Mouse (Mus musculus): Measurements from ENCODE around the gene Pop4. TPM values are rescaled to one million over a fixed set of nuclear protein-coding genes. Genes with fewer than 3 reads are reported as not detected.

The Pop4 gene
- polyA plus RNA-seq, 1 experiment from 2014 or later = 76.6 TPM

- ATAC-seq (ENCODE audit: insufficient number of reproducible peaks, insufficient read depth, low FRiP score, low TSS enrichment, low read depth) = no peak
- Histone ChIP-seq H3K4me1 (no peaks in the 10 kb centered on the region), H3K36me3 (peaks cover 28% of the 10 kb centered on the region), H3K4me3 (no peak overlapping the region), H3K9me3 (no peaks in the 10 kb centered on the region), H3K27ac (no peak overlapping the region), H3K4me2 (no peak overlapping the region), H3K9ac (no peak overlapping the region), H3K27me3 (no peaks in the 10 kb centered on the region)
- WGBS = 40% methylated on average over 5 of the region's 5 CpGs
Observed at GRCm38 (mm10) chr7:38217417-38218171, 53.6 kb downstream of the Pop4 start.

GRCm38 (mm10) chr7:38215697-38216096 is 55.5 kb downstream of the Pop4 start:
- H3K9me3 ChIP-seq = no peaks in the 10 kb centered on the region
- no peak overlapping the region for H3K4me2 ChIP-seq
- no peak overlapping the region for H3K9ac ChIP-seq
- no peaks in the 10 kb centered on the region for H3K27me3 ChIP-seq
- peaks cover 12% of the 10 kb centered on the region for H3K36me3 ChIP-seq
- ATAC-seq (ENCODE audit: insufficient number of reproducible peaks, insufficient read depth, low FRiP score, low TSS enrichment, low read depth) = no peak
- H3K4me3 ChIP-seq = no peak overlapping the region
- no peaks in the 10 kb centered on the region for H3K4me1 ChIP-seq
- WGBS = 88% methylated on average over 6 of the region's 6 CpGs
- H3K27ac ChIP-seq = no peak overlapping the region

DNA sequence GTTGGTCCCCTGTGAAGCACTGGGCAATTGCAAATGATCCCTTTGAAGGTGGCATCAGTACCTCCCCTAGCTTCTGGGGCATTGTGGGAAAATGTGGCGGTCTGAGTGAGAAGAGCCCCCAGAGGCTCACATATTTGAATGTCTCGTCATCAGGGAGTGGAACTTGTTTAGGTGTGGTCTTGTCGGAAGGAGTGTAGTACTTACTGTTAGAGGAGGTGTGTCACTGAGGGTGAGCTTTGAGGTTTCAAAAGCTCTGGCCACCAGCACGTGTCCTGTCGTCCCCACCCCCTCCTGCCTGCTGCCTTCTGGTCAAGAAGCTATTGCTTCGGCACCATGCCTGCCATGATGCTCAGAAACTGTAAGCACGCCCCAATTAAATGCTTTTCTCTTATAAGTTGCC is 55.9 kb downstream of the Pop4 start:
- H3K9me3 ChIP-seq = no peaks in the 10 kb centered on the region
- 72% methylated on average over 7 of the region's 7 CpGs for WGBS

GRCm38 (mm10) chr7:38214473-38215214 is 56.6 kb downstream of the Pop4 start:
- H3K4me1 ChIP-seq = no peaks in the 10 kb centered on the region
- WGBS = 71% methylated on average over 5 of the region's 5 CpGs
- H3K9ac ChIP-seq = no peak overlapping the region
- H3K9me3 ChIP-seq = no peaks in the 10 kb centered on the region
- H3K4me3 ChIP-seq = no peak overlapping the region
- no peak overlapping the region for H3K27ac ChIP-seq
- H3K4me2 ChIP-seq = no peak overlapping the region
- no peak for ATAC-seq (ENCODE audit: insufficient number of reproducible peaks, insufficient read depth, low FRiP score, low TSS enrichment, low read depth)
- H3K27me3 ChIP-seq = no peaks in the 10 kb centered on the region
- 0 out of 2 replicates have a peak, but pooled peaks cover 2% of the 10 kb centered on the region for H3K36me3 ChIP-seq

More for the DNA sequence above, 55.9 kb downstream of the Pop4 start:
- Histone ChIP-seq H3K27ac (no peak overlapping the region), H3K4me1 (no peaks in the 10 kb centered on the region), H3K36me3 (peaks cover 9% of the 10 kb centered on the region), H3K27me3 (no peaks in the 10 kb centered on the region), H3K4me3 (no peak overlapping the region), H3K4me2 (no peak overlapping the region), H3K9ac (no peak overlapping the region)
- no peak for ATAC-seq (ENCODE audit: insufficient number of reproducible peaks, insufficient read depth, low FRiP score, low TSS enrichment, low read depth)

DNA sequence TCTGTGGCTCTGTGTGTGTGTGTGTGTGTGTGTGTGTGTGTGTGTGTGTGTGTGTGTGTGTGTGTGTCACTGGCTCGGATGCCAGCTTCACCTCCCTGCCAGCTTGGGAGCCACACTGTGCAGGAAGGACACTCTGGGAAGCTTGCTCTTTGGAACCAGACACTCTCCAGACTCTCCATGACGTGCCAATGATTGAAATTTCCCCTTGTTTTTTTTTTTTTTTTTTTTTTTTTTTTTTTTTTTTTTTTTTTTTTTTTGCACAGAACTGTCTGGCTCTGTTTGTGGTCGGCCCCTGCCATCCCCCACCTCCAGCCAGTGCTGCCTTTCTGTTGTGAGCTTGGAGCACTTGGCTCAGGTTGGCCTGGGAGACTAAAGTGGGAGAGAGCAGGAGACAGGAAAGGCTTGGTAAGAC is 58.6 kb downstream of the Pop4 start:
- no peak overlapping the region for H3K27ac ChIP-seq
- H3K4me2 ChIP-seq = no peak overlapping the region
- H3K9me3 ChIP-seq = no peaks in the 10 kb centered on the region
- no peak for ATAC-seq (ENCODE audit: insufficient number of reproducible peaks, insufficient read depth, low FRiP score, low TSS enrichment, low read depth)
- no peak overlapping the region for H3K4me3 ChIP-seq
- WGBS = 27% methylated on average over 3 of the region's 3 CpGs
- no peaks in the 10 kb centered on the region for H3K27me3 ChIP-seq
- H3K4me1 ChIP-seq = no peaks in the 10 kb centered on the region
- H3K36me3 ChIP-seq = no peaks in the 10 kb centered on the region
- H3K9ac ChIP-seq = no peak overlapping the region

Other genes starting within 250 kb of the Pop4 start
- 44.4 and 45.1 TPM in 2 replicates for gene Uri1, start 247.9 kb downstream of the Pop4 start, polyA plus RNA-seq (2015; fragmentation: Nextera tagmentation; extraction: Ambion mirVana)
- gene Ccne1, start 163.9 kb downstream of the Pop4 start, polyA plus RNA-seq (2015; fragmentation: Nextera tagmentation; extraction: Ambion mirVana) = 55.2 and 61.4 TPM in 2 replicates
- gene 1600014C10Rik, start 88.2 kb downstream of the Pop4 start, polyA plus RNA-seq (2015; fragmentation: Nextera tagmentation; extraction: Ambion mirVana) = 21.8 and 21.9 TPM in 2 replicates
- 3.8 and 3.9 TPM in 2 replicates for gene Plekhf1, start 43.4 kb downstream of the Pop4 start, polyA plus RNA-seq (2015; fragmentation: Nextera tagmentation; extraction: Ambion mirVana)